Mouse (Mus musculus): ENCODE measurements around the gene Spocd1. TPM values are rescaled to one million over a fixed set of nuclear protein-coding genes. Genes with fewer than 3 reads are reported as not detected.

Gene Spocd1
- not detected in 3 replicates for total RNA-seq (2017)

DNA sequence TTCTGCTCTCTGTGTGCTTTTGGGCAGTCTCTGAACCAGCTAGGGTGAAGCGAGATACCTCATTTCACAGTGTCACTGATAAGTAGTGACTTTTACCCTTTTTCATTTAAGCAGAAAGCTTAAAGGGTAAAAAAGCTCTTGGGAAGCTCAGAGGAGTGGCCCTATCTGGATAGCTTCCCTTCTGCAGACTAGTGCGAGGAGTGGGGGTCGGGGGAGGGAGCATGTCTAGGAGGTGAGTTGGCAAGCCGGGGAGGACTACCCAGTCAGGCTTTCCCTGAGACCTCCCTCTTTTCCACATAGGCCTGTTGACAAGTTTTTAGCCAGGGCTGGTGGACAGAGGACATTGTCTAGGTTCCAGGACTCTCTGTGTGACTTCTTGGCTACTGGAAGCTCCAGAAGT lies at the start of gene Spocd1:
Gene Spocd1 (plus strand): TSS at position 301 of the 400 bp plus-strand sequence.
- no peak for ATAC-seq (replicated peaks; ENCODE audit: insufficient number of reproducible peaks, low FRiP score, low TSS enrichment, poor library complexity, severe bottlenecking)

DNA sequence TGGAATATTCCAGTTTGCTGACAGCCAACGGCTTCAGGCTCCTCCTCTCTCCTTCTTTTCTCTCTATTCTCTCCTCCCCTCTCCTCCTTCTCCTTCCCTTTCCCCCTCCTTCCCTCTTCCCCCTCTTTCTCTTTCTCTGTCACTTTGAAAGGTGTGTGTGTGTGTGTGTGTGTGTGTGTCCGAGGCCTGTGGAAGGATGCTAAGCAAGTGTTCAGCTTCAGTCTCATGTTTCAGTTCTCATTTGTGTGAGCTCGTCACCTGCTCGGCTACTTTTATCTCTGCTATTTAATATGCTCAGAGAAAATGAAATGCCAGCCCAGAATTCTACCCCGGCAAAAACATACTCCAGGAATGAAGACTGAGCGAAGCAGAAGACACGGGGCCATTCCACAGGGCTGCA lies 48.4 kb upstream of the Spocd1 start:
- ATAC-seq (replicated peaks; ENCODE audit: insufficient number of reproducible peaks, low FRiP score, low TSS enrichment, poor library complexity, severe bottlenecking) = no peak

DNA sequence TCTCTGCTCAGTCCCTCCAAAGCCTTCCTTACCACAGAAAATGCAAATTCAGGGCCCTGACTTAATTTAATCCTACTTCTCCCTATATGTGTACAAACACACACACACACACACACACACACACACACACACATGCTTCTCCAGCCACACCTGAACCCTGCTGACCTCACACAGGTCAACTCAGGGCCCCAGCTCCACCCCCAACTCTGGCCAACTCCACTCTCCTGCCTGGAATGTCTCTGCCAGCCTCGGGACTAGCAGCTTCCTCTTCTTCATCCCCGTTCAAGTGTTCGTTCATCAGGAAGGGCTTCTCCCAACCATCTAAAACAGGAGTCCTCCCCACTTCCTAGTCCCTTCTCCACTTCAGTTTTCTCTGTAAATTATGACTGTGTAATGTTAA lies 47.4 kb upstream of the Spocd1 start:
- ATAC-seq (replicated peaks; ENCODE audit: insufficient number of reproducible peaks, low FRiP score, low TSS enrichment, poor library complexity, severe bottlenecking) = no peak

DNA sequence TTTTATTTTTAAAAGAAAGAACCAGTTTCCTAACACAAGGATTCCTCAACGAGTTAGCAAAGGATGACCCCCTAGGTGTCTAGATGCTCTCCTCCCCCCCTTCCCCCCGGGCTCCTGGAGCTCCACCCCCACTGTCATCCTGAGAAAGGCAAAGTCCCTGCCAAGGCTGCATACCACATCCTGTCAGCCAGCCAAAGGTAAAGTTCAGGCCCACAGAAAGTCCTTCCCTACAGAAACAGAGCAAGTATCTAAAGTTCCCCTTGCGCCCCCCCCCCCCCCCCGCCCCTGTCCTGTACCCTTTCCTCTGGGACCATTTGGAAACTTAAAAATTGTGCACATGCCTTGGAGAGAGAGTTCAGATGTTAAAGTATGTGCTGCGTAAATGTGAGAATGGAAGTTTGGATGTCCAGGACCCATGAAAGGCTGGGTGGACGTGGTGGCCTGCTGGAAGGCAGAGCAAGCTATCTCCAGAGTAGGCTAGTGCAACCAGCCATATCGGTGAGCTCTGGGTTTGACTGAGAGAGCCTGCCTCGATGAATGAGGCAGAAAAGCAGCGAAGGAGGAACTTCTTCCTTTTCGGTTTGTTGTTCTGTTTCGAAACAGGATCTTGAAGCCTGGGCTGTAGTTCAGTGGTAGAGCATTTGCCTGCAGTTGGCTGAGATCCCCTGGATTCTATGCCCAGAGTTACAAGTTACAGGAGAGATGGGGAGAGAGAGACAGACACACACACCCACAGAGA lies 46.3 kb upstream of the Spocd1 start:
- ATAC-seq (replicated peaks; ENCODE audit: insufficient number of reproducible peaks, low FRiP score, low TSS enrichment, poor library complexity, severe bottlenecking) = peak; percentile 95

- peak; percentile 47 for ATAC-seq (replicated peaks; ENCODE audit: insufficient number of reproducible peaks, low FRiP score, low TSS enrichment, poor library complexity, severe bottlenecking)
Measured at GRCm38 (mm10) chr4:129884041-129884930, 44.8 kb upstream of the Spocd1 start.

DNA sequence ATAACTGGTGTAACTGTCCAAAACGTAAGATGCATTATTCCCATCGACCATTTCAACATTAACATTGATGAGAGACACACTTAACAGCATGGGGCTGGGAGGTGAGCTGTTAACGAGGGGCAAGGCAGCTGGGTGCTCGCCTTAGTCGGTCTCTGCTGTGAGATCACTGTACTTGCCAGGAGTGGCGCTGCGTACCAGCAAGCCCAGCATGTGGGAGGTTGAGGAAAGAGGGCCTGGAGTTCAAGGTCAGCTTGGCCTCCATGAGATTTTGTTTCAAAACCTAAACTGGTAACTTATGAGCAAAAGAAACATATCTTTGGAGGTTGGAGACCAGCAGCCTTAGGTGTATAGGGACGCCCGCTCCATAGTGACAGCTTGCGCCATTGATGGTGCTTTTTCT lies 39.4 kb upstream of the Spocd1 start:
- ATAC-seq (replicated peaks; ENCODE audit: insufficient number of reproducible peaks, low FRiP score, low TSS enrichment, poor library complexity, severe bottlenecking) = no peak

DNA sequence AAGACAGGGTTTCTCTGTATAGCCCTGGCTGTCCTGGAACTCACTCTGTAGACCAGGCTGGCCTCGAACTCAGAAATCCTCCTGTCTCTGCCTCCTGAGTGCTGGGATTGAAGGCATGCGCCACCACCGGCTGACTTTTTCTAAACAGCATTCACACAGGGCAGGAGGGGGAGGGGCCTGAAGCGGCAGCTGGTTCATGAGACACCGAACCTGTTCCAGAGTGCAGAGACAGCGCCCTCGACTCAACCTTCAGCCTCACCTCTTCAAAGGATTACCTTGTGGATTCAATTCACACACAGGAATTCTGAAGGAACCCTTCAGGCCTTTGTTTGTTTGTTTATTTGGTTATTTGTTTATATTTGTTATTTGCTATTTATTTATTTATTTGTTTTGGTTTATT lies 39.0 kb upstream of the Spocd1 start:
- ATAC-seq (replicated peaks; ENCODE audit: insufficient number of reproducible peaks, low FRiP score, low TSS enrichment, poor library complexity, severe bottlenecking) = no peak

DNA sequence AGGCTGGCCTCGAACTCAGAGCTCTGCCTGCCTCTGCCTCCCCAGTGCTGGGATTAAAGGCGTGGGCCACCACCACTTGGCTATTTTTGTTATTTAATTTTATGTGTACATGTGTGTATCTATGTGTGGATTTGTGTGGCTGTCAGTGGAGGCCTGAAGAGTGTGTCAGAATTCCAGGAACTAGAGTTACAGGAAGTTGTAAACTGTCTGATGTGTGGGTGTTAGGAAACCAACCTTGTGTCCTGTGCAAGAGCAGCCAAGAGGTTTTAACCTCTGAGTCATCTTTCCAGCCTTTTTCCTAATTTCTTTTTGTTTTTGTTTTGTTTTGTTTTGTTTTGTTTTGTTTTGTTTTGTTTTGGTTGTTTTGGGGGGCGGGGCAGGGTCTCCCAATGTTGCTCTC lies 34.2 kb upstream of the Spocd1 start:
- no peak for ATAC-seq (replicated peaks; ENCODE audit: insufficient number of reproducible peaks, low FRiP score, low TSS enrichment, poor library complexity, severe bottlenecking)

DNA sequence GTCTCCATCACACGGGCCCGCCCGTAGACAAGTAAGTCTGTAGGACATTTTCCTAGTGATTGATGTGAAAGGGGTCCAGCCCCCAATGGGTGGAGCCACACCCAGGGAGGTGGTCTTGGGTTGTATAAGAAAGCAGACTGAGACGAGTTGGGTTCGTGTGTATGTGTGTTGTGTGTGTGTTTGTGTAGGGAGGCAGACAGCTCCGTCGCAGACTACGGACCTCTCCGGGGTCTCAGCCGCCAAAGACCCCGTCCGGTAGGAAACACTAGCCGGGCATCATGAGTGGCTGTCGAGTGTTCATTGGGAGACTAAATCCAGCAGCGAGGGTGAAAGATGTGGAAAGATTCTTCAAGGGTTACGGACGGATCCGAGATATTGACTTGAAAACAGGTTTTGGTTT lies 30.2 kb upstream of the Spocd1 start:
- ATAC-seq (replicated peaks; ENCODE audit: insufficient number of reproducible peaks, low FRiP score, low TSS enrichment, poor library complexity, severe bottlenecking) = 0 out of 2 replicates have a peak, but pooled peaks have one; percentile 56

- ATAC-seq (replicated peaks; ENCODE audit: insufficient number of reproducible peaks, low FRiP score, low TSS enrichment, poor library complexity, severe bottlenecking) = no peak
Measured at GRCm38 (mm10) chr4:129902394-129902793, 26.7 kb upstream of the Spocd1 start.

GRCm38 (mm10) chr4:129903577-129903976 lies 25.5 kb upstream of the Spocd1 start:
- ATAC-seq (replicated peaks; ENCODE audit: insufficient number of reproducible peaks, low FRiP score, low TSS enrichment, poor library complexity, severe bottlenecking) = no peak

DNA sequence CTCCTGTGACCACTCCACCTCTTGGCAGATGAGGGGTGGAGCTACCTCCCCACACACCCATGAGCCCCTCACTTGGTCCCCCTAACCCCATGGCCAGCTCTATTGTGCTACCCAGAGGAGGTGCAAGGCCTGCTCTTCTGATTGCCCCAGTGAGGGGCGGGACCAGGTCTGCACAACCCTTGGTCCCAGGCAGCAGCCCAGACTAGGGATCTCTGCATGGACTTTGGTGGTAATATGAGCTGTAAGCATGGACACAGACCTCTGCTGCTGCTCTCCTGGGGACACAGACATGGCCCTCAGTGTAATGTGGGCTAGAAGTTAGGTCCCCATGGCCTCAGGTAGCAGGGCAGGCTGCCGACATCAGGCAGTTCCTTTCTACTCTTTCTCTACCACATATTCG lies 24.0 kb upstream of the Spocd1 start:
- ATAC-seq (replicated peaks; ENCODE audit: insufficient number of reproducible peaks, low FRiP score, low TSS enrichment, poor library complexity, severe bottlenecking) = no peak

- no peak for ATAC-seq (replicated peaks; ENCODE audit: insufficient number of reproducible peaks, low FRiP score, low TSS enrichment, poor library complexity, severe bottlenecking)
Measured at GRCm38 (mm10) chr4:129906016-129906415, 23.0 kb upstream of the Spocd1 start.

- ATAC-seq (replicated peaks; ENCODE audit: insufficient number of reproducible peaks, low FRiP score, low TSS enrichment, poor library complexity, severe bottlenecking) = no peak
Measured at GRCm38 (mm10) chr4:129908836-129909235, 20.2 kb upstream of the Spocd1 start.

DNA sequence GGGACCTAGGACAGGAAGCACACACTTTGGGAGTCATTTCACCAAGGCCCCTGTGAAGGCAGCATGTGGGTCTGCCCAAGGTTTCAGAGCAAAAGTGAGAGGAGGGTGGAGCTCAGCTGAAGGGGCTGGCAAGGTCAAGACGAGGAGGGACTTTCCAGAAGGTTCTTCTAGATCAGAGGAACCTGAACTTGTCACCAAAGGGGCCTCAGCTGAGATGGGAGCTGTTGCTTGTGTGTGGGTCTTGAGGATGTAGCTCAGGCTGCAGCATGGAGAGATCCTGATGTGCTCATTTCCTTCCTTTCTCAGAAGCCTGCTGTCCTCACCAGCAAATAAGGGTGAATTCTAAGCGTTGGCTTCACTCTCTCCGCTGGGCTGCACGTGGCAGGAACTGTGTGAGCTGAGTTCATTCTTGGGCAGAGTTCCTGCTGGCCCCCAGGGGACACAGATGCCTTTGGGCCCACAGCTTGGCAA lies 19.8 kb upstream of the Spocd1 start:
- no peak for ATAC-seq (replicated peaks; ENCODE audit: insufficient number of reproducible peaks, low FRiP score, low TSS enrichment, poor library complexity, severe bottlenecking)

DNA sequence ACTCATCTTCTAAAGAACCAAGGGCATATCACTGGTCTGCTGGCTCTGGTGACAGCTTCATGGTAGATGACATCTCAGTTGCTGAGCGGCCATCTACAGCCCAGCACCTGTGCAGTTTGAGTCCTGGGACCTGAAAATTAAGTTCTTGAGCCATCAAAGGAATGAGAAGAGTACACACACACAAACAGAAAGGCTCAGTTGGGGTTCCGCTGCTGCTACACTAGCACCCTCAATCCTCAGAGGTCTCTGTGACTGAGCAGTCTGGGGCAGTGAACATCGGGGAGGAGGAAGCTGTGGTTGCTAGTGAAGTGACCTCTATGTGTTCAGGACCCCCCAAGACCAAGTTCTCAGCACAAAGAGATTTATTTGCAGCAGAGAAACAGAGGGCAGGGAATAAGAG lies 16.1 kb upstream of the Spocd1 start:
- ATAC-seq (replicated peaks; ENCODE audit: insufficient number of reproducible peaks, low FRiP score, low TSS enrichment, poor library complexity, severe bottlenecking) = no peak

DNA sequence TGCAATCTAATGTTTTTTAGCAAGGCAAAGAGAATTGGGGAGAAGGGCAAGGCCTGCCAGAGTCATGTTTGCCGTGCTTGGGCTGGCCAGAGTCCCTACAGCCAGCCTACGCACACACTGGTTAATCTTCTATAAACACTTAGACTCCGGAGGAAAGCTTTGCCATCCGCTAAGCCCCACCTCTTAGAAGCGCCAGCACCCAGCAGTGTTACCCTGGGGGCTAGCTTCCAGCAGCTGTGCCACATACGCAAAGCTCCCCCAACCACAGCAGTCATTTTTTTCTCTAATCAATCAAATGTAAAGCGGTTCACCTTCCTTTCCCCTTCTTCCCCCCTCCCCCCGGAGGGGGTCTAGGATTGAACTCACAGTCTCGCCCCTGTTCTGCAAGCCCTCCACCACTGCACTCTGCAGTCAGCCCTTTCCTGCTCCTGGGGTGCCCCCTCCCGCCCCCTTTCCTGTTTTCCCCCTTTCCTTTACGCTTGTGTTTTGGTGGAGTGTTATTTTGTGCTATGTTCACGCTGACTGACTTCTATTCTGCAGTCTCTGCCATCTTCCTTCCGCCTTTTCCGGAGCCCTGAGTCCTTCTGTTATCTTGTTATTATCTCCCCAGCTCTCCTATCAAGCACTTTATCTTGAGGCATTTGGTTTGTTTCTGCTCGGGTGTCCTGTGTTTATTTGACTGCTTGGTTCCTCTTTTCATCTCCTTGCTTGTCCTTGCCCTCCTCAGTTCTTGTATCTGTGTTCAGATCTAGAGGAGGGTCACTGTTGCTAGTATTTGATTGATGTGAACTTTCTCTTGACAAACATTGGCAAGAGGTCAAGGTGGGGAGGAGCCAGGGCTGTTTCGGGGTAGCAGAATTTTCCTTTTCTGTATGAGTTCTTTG lies 15.0 kb upstream of the Spocd1 start:
- ATAC-seq (replicated peaks; ENCODE audit: insufficient number of reproducible peaks, low FRiP score, low TSS enrichment, poor library complexity, severe bottlenecking) = peak; percentile 41; the same call in 1 of the 2 replicates

DNA sequence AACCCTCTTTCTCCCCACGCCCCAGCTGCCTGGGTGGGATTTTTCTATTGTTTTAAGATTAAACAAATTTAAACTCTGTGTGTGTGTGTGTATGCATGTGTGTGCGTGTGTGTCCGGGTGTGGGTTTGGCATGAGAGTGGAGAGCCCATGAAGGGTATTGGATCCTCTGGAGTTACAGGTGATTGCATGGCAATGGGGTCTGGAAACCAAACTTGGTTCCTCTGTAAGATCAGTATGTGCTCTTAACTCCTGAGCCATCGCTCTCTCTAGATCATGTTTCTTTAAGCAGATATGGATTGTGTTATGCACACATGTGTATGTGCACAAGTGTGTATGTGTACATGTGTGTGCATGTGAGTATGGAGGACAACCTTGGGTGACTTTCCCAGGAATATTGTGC lies 14.4 kb upstream of the Spocd1 start:
- ATAC-seq (replicated peaks; ENCODE audit: insufficient number of reproducible peaks, low FRiP score, low TSS enrichment, poor library complexity, severe bottlenecking) = no peak
